In genomic region chr19:46043380-46043779, GRCm38 (mm10) we compare ENCODE assay signal across 8 mouse cellular contexts. TPM values are rescaled to one million over a fixed set of nuclear protein-coding genes. Genes with fewer than 3 reads are reported as not detected.
DNase-seq lines count a peak whose midpoint lies in the region; ATAC-seq and TF ChIP-seq lines count a peak whose summit lies in the region.

No protein-coding gene starts in this region.

- peak; percentile 32 for DNase-seq in A20 (ENCODE audit: low read depth, low spot score)
- DNase-seq in G1E (ENCODE audit: low spot score): no peak
- DNase-seq in lung, postnatal 36 days: peak; percentile 46
- DNase-seq in c-Kit-positive CD71-positive TER-119-positive erythroid progenitor cells, embryonic 14.5 days (ENCODE audit: low spot score): no peak
- DNase-seq in frontal cortex, postnatal 10 days (ENCODE audit: low spot score in 2 of 2): no peak

- H3K4me3 ChIP-seq in G1E (ENCODE audit: low read depth, low read length): peak overlapping the region; percentile 71; the same call in 1 of the 2 replicates
- peak overlapping the region; percentile 87 for H3K4me3 ChIP-seq in forebrain, embryonic 16.5 days (replicated peaks; ENCODE audit: low read length)
- H3K4me3 ChIP-seq in intestine, postnatal 0 days (ENCODE audit: low read depth, low read length): no peak overlapping the region

- H3K4me2 ChIP-seq in forebrain, embryonic 16.5 days (ENCODE audit: low read length): peak overlapping the region; percentile 79
- H3K4me2 ChIP-seq in intestine, postnatal 0 days (replicated peaks; ENCODE audit: low read depth): peak overlapping the region; percentile 96

- H3K27me3 ChIP-seq in G1E (ENCODE audit: insufficient read depth, low read length): no peaks in the 10 kb centered on the region; the same call in 1 of the 2 replicates
- no peaks in the 10 kb centered on the region for H3K27me3 ChIP-seq in forebrain, embryonic 16.5 days (replicated peaks; ENCODE audit: control insufficient read depth, insufficient read depth, low read length)
- H3K27me3 ChIP-seq in intestine, postnatal 0 days (replicated peaks; ENCODE audit: control insufficient read depth, insufficient read depth, low read length): no peaks in the 10 kb centered on the region

- no peaks in the 10 kb centered on the region for H3K9me3 ChIP-seq in G1E (replicated peaks)
- H3K9me3 ChIP-seq in forebrain, embryonic 16.5 days (ENCODE audit: control insufficient read depth, low read length): no peaks in the 10 kb centered on the region
- H3K9me3 ChIP-seq in intestine, postnatal 0 days (ENCODE audit: control insufficient read depth): no peaks in the 10 kb centered on the region

- TF ChIP-seq CTCF in G1E (IDR thresholded peaks at IDR 0.05; ENCODE audit: low read depth, low read length): no peak
- TF ChIP-seq CTCF in intestine, postnatal 0 days (IDR thresholded peaks at IDR 0.05; ENCODE audit: low read depth): no peak

- H3K36me3 ChIP-seq in G1E (replicated peaks): peaks cover 35% of the 10 kb centered on the region
- no peaks in the 10 kb centered on the region for H3K36me3 ChIP-seq in forebrain, embryonic 16.5 days (ENCODE audit: control insufficient read depth, insufficient read depth)
- no peaks in the 10 kb centered on the region for H3K36me3 ChIP-seq in intestine, postnatal 0 days (ENCODE audit: control insufficient read depth, insufficient read depth)

- WGBS in forebrain, embryonic 16.5 days: 42% methylated on average over 7 of the region's 7 CpGs
- WGBS in intestine, postnatal 0 days: 42% methylated on average over 7 of the region's 7 CpGs

- H3K4me1 ChIP-seq in G1E (ENCODE audit: insufficient read depth, low read depth, low read length): peaks cover 77% of the 10 kb centered on the region
- H3K4me1 ChIP-seq in forebrain, embryonic 16.5 days (replicated peaks; ENCODE audit: control insufficient read depth, insufficient read depth, low read length): peaks cover 59% of the 10 kb centered on the region
- H3K4me1 ChIP-seq in intestine, postnatal 0 days (replicated peaks; ENCODE audit: control insufficient read depth, insufficient read depth, low read length): peaks cover 11% of the 10 kb centered on the region; the same call in 1 of the 2 replicates

- H3K27ac ChIP-seq in forebrain, embryonic 16.5 days (ENCODE audit: low read length): peak overlapping the region; percentile 98
- H3K27ac ChIP-seq in intestine, postnatal 0 days (ENCODE audit: low read depth, low read length): peak overlapping the region; percentile 35

- no peak for ATAC-seq in G1E (ENCODE audit: extremely low read depth, insufficient number of reproducible peaks, low FRiP score, poor library complexity, severe bottlenecking)
- no peak for ATAC-seq in forebrain, embryonic 16.5 days
- no peak for ATAC-seq in intestine, postnatal 0 days
- no peak for ATAC-seq in megakaryocyte-erythroid progenitor cell, adult 5-6 weeks (replicated peaks; ENCODE audit: low FRiP score, low TSS enrichment, poor library complexity, severe bottlenecking)

- peak overlapping the region; percentile 79; the same call in 1 of the 2 replicates for H3K9ac ChIP-seq in forebrain, embryonic 16.5 days (replicated peaks; ENCODE audit: low read depth, low read length)
- peak overlapping the region; percentile 34 for H3K9ac ChIP-seq in intestine, postnatal 0 days (ENCODE audit: low read depth, low read length)

RNA-seq across cellular contexts. Expression of gene Pprc1, which starts 1.3 kb away (rescaled TPM):
- 72.0 and 132 TPM in 2 replicates for total RNA-seq in G1E (2014; fragmentation: Nextera tagmentation)
- 9.8 and 11.8 TPM in 2 replicates for total RNA-seq in G1E (2017)
- polyA plus RNA-seq in G1E (2012): 54.8 and 73.3 TPM in 2 replicates
- 21.8 and 25.9 TPM in 2 replicates for polyA plus RNA-seq in forebrain, embryonic 16.5 days (2015; fragmentation: Nextera tagmentation; extraction: Ambion mirVana)
- 8.3 and 8.8 TPM in 2 replicates for polyA plus RNA-seq in intestine, postnatal 0 days (2015; fragmentation: Nextera tagmentation; extraction: Ambion mirVana)
- 139 and 168 TPM in 2 replicates for total RNA-seq in megakaryocyte-erythroid progenitor cell, adult 5-6 weeks (2014; fragmentation: Nextera tagmentation)
- 21.3 and 28.9 TPM in 2 replicates for total RNA-seq in megakaryocyte-erythroid progenitor cell, adult 5-6 weeks (2017)

RNA-seq across cellular contexts. Expression of gene Ldb1, which starts 1.6 kb away (rescaled TPM):
- total RNA-seq in G1E (2014; fragmentation: Nextera tagmentation): 145 and 160 TPM in 2 replicates
- total RNA-seq in G1E (2017): 68.6 and 76.6 TPM in 2 replicates
- polyA plus RNA-seq in G1E (2012): 405 and 501 TPM in 2 replicates
- polyA plus RNA-seq in forebrain, embryonic 16.5 days (2015; fragmentation: Nextera tagmentation; extraction: Ambion mirVana): 120 and 130 TPM in 2 replicates
- 31.0 and 35.5 TPM in 2 replicates for polyA plus RNA-seq in intestine, postnatal 0 days (2015; fragmentation: Nextera tagmentation; extraction: Ambion mirVana)
- 370 and 401 TPM in 2 replicates for total RNA-seq in megakaryocyte-erythroid progenitor cell, adult 5-6 weeks (2014; fragmentation: Nextera tagmentation)
- total RNA-seq in megakaryocyte-erythroid progenitor cell, adult 5-6 weeks (2017): 268 and 296 TPM in 2 replicates

RNA-seq across cellular contexts. Expression of gene Nolc1, which starts 32.3 kb away (rescaled TPM):
- total RNA-seq in G1E (2014; fragmentation: Nextera tagmentation) (116 and 130 TPM in 2 replicates), G1E (2017) (121 and 153 TPM in 2 replicates)
- polyA plus RNA-seq in G1E (2012): 145 and 147 TPM in 2 replicates
- polyA plus RNA-seq in forebrain, embryonic 16.5 days (2015; fragmentation: Nextera tagmentation; extraction: Ambion mirVana): 79.5 and 80.8 TPM in 2 replicates
- polyA plus RNA-seq in intestine, postnatal 0 days (2015; fragmentation: Nextera tagmentation; extraction: Ambion mirVana): 22.2 and 25.1 TPM in 2 replicates
- 170 and 201 TPM in 2 replicates for total RNA-seq in megakaryocyte-erythroid progenitor cell, adult 5-6 weeks (2014; fragmentation: Nextera tagmentation)
- total RNA-seq in megakaryocyte-erythroid progenitor cell, adult 5-6 weeks (2017): 271 and 318 TPM in 2 replicates

RNA-seq across cellular contexts. Expression of gene Hps6, which starts 40.1 kb away (rescaled TPM):
- total RNA-seq in G1E (2014; fragmentation: Nextera tagmentation) (1.9 and 4.1 TPM in 2 replicates), G1E (2017) (7.6 and 8.0 TPM in 2 replicates)
- 15.0 and 16.4 TPM in 2 replicates for polyA plus RNA-seq in G1E (2012)
- polyA plus RNA-seq in forebrain, embryonic 16.5 days (2015; fragmentation: Nextera tagmentation; extraction: Ambion mirVana): 3.4 and 3.7 TPM in 2 replicates
- 5.3 and 5.4 TPM in 2 replicates for polyA plus RNA-seq in intestine, postnatal 0 days (2015; fragmentation: Nextera tagmentation; extraction: Ambion mirVana)
- total RNA-seq in megakaryocyte-erythroid progenitor cell, adult 5-6 weeks (2014; fragmentation: Nextera tagmentation): 0.55 and 2.1 TPM in 2 replicates
- 2.0 and 3.8 TPM in 2 replicates for total RNA-seq in megakaryocyte-erythroid progenitor cell, adult 5-6 weeks (2017)

RNA-seq across cellular contexts. Expression of gene Armh3, which starts 45.1 kb away (rescaled TPM):
- total RNA-seq in G1E (2014; fragmentation: Nextera tagmentation) (13.0 and 22.0 TPM in 2 replicates), G1E (2017) (6.7 and 7.1 TPM in 2 replicates)
- 1.6 and 1.9 TPM in 2 replicates for polyA plus RNA-seq in G1E (2012)
- polyA plus RNA-seq in forebrain, embryonic 16.5 days (2015; fragmentation: Nextera tagmentation; extraction: Ambion mirVana): 23.8 and 25.3 TPM in 2 replicates
- polyA plus RNA-seq in intestine, postnatal 0 days (2015; fragmentation: Nextera tagmentation; extraction: Ambion mirVana): 9.9 and 10.1 TPM in 2 replicates
- 5.6 and 10.5 TPM in 2 replicates for total RNA-seq in megakaryocyte-erythroid progenitor cell, adult 5-6 weeks (2014; fragmentation: Nextera tagmentation)
- 4.6 and 8.2 TPM in 2 replicates for total RNA-seq in megakaryocyte-erythroid progenitor cell, adult 5-6 weeks (2017)

Comparison
In these comparisons a context has a peak if more than half of its experiments do, and no peak if none do; other contexts are left out.
1. DNase-seq: peak in A20 (single experiment) and lung, postnatal 36 days (single experiment); none in G1E (single experiment), c-Kit-positive CD71-positive TER-119-positive erythroid progenitor cells, embryonic 14.5 days (single experiment) and frontal cortex, postnatal 10 days (0 of 2).